Mouse (Mus musculus) right cerebral cortex, postnatal 25 days (tissue): ENCODE measurements at regions not wholly inside any gene's neighbourhood (a gene's known extent, or its start where the extent isn't known, plus 50 kb on each side); places are given as distances from the start of the nearest gene placed in this dataset.

Experiments
- DNase-seq: peaks from one replicate; pipeline ENCODE4 v3.0.0; 2022

DNA sequence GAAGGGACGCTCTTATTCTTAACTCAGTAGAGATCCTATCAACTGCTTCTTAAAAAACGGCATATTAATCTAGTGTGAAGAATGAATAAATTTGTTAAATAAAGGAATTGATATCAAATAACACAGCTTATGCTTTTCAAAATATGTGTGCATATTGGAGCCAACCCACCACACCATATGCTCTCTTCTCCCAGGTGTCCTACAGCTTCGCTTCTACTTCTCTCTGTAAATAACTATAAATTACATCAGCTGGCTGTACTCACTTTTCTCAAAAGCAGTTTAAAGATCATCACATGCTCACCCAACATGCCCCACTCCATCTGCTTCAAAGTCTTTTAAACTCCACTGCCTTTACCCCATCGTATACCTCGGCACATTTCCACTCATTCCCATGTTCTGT is 777.0 kb downstream of the Rapgef2 start:
- DNase-seq = peak; percentile 7

DNA sequence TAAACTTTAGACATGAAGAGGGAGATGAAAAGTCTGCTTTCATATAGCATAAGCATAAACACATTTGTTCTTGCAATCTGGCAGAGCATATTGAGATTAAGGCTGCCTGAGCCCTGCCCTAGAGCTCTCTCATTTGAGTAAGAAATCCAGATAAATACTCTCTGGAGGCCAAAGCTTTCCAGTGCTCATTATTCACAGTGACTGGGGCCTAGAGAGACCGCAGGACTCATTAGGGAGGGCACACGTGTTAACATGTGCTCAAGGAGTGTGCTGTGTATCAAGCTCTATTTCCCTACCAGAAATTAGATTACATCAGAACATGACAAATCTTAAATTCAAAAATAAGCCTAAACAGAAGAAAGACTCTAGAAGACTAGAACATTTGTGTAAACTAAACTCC is 808.6 kb downstream of the Rapgef2 start:
- DNase-seq = no peak
